Comparison of ENCODE assay signal across 8 mouse cellular contexts in the genomic region with DNA sequence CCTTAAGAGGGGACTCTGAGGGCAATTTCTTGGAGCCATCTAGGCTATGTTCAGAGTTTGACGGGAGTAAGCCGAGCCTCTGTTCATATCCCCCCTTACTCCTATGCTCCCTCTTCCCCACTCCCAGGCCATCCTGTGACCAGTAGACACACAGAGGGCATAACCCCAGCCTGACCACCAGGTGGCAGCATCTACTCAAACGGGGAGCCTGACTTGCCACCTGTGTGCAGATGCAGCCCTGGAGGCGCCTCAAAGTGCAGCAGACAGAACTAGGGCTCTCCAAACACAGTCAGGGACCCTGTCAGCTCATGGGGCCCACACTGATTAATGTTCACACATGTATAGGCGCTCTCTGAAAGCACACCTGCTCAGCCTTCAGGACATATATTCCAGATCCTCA. TPM values are rescaled to one million over a fixed set of nuclear protein-coding genes. Genes with fewer than 3 reads are reported as not detected.
DNase-seq lines count a peak whose midpoint lies in the region; ATAC-seq and TF ChIP-seq lines count a peak whose summit lies in the region.

No protein-coding gene starts in this region.

- TF ChIP-seq CTCF in kidney, postnatal 0 days (IDR thresholded peaks at IDR 0.05; ENCODE audit: low read depth): peak; percentile 98
- TF ChIP-seq CTCF in lung, adult 2 months (IDR thresholded peaks at IDR 0.05; ENCODE audit: insufficient read depth, low read length): peak; percentile 97
- peak; percentile 93 for TF ChIP-seq CTCF in olfactory bulb, adult 2 months (IDR thresholded peaks at IDR 0.05; ENCODE audit: insufficient read depth, low read depth, low read length)

- no peak for TF ChIP-seq POLR2A in lung, adult 2 months (IDR thresholded peaks at IDR 0.05; ENCODE audit: borderline replicate concordance, extremely low read depth, low read depth, low read length)
- TF ChIP-seq POLR2A in olfactory bulb, adult 2 months (IDR thresholded peaks at IDR 0.05; ENCODE audit: insufficient read depth, low read depth, low read length): no peak

- peaks cover 23% of the 10 kb centered on the region for H3K27me3 ChIP-seq in embryonic facial prominence, embryonic 15.5 days
- H3K27me3 ChIP-seq in heart, embryonic 14.5 days (ENCODE audit: control insufficient read depth, insufficient read depth, low read length): peaks cover 16% of the 10 kb centered on the region
- no peaks in the 10 kb centered on the region for H3K27me3 ChIP-seq in kidney, postnatal 0 days (ENCODE audit: insufficient read depth, low read length)

- H3K4me2 ChIP-seq in embryonic facial prominence, embryonic 15.5 days (replicated peaks): no peak overlapping the region
- H3K4me2 ChIP-seq in heart, embryonic 14.5 days (ENCODE audit: low read length): no peak overlapping the region
- H3K4me2 ChIP-seq in kidney, postnatal 0 days (ENCODE audit: low read length): no peak overlapping the region

- ATAC-seq in embryonic facial prominence, embryonic 15.5 days (ENCODE audit: insufficient number of reproducible peaks, low FRiP score, low TSS enrichment, low read depth): peak; percentile 46; the same call in 1 of the 2 replicates
- peak; percentile 44 for ATAC-seq in heart, embryonic 14.5 days (ENCODE audit: insufficient number of reproducible peaks, insufficient read depth, low FRiP score, low read depth)
- peak; percentile 68 for ATAC-seq in kidney, postnatal 0 days (replicated peaks; ENCODE audit: low FRiP score, low read depth)

- 5% methylated on average over 5 of the region's 5 CpGs for WGBS in embryonic facial prominence, embryonic 15.5 days
- 11% methylated on average over 5 of the region's 5 CpGs for WGBS in heart, embryonic 14.5 days
- WGBS in kidney, postnatal 0 days: 11% methylated on average over 5 of the region's 5 CpGs
- WGBS in lung, adult 2 months: 9% methylated on average over 5 of the region's 5 CpGs
- WGBS in olfactory bulb, adult 2 months: 17% methylated on average over 5 of the region's 5 CpGs

- no peaks in the 10 kb centered on the region for H3K36me3 ChIP-seq in embryonic facial prominence, embryonic 15.5 days
- H3K36me3 ChIP-seq in heart, embryonic 14.5 days (ENCODE audit: control insufficient read depth, insufficient read depth, low read length): no peaks in the 10 kb centered on the region
- H3K36me3 ChIP-seq in kidney, postnatal 0 days (ENCODE audit: insufficient read depth, low read length): no peaks in the 10 kb centered on the region

- H3K9me3 ChIP-seq in embryonic facial prominence, embryonic 15.5 days (replicated peaks): no peaks in the 10 kb centered on the region
- H3K9me3 ChIP-seq in heart, embryonic 14.5 days (ENCODE audit: control insufficient read depth, low read length): no peaks in the 10 kb centered on the region
- no peaks in the 10 kb centered on the region for H3K9me3 ChIP-seq in kidney, postnatal 0 days (replicated peaks; ENCODE audit: low read length)

- H3K4me1 ChIP-seq in embryonic facial prominence, embryonic 15.5 days: peaks cover 19% of the 10 kb centered on the region
- peaks cover 17 to 19% of the 10 kb centered on the region in 2 experiments for H3K4me1 ChIP-seq in heart, embryonic 14.5 days (ENCODE audit: control insufficient read depth in 2 of 2, insufficient read depth in 2 of 2, low read length in 2 of 2)
- no peaks in the 10 kb centered on the region; the same call in 1 of the 2 replicates for H3K4me1 ChIP-seq in kidney, postnatal 0 days (replicated peaks; ENCODE audit: insufficient read depth, low read length)
- no peaks in the 10 kb centered on the region for H3K4me1 ChIP-seq in lung, adult 2 months (ENCODE audit: control insufficient read depth, insufficient read depth, low read length)
- H3K4me1 ChIP-seq in olfactory bulb, adult 2 months (ENCODE audit: control insufficient read depth, insufficient read depth, low read length): peaks cover 23% of the 10 kb centered on the region

- no peak overlapping the region for H3K9ac ChIP-seq in embryonic facial prominence, embryonic 15.5 days
- H3K9ac ChIP-seq in heart, embryonic 14.5 days (ENCODE audit: low read length): no peak overlapping the region
- no peak overlapping the region for H3K9ac ChIP-seq in kidney, postnatal 0 days (ENCODE audit: low read depth, low read length)

- H3K27ac ChIP-seq in embryonic facial prominence, embryonic 15.5 days (replicated peaks): no peak overlapping the region
- no peak overlapping the region for H3K27ac ChIP-seq in heart, embryonic 14.5 days (replicated peaks in 1 of 2; ENCODE audit: control insufficient read depth in 1 of 2, insufficient read depth in 1 of 2, low read depth in 2 of 2, low read length in 2 of 2)
- H3K27ac ChIP-seq in kidney, postnatal 0 days: no peak overlapping the region
- no peak overlapping the region for H3K27ac ChIP-seq in olfactory bulb, adult 2 months (ENCODE audit: insufficient read depth, low read depth, low read length)

- peak; percentile 83 to 85 for DNase-seq in CD8-positive naive resting alpha-beta T cell, adult 2 months (ENCODE audit: low read depth in 2 of 2, low spot score in 2 of 2)
- peak; percentile 48 to 79 for DNase-seq in adrenal gland, postnatal 4 days (ENCODE audit: low spot score in 2 of 2)
- DNase-seq in kidney, postnatal 0 days (ENCODE audit: low spot score): peak; percentile 87
- peak; percentile 81 for DNase-seq in lung, adult 2 months
- peak; percentile 65 for DNase-seq in testis, postnatal 14 days (ENCODE audit: low spot score)

- no peak overlapping the region for H3K4me3 ChIP-seq in embryonic facial prominence, embryonic 15.5 days (replicated peaks)
- H3K4me3 ChIP-seq in heart, embryonic 14.5 days (ENCODE audit: control insufficient read depth in 1 of 2, insufficient read depth in 1 of 2, low read depth in 1 of 2, low read length in 2 of 2): no peak overlapping the region
- H3K4me3 ChIP-seq in kidney, postnatal 0 days (replicated peaks; ENCODE audit: low read depth, low read length): no peak overlapping the region
- no peak overlapping the region for H3K4me3 ChIP-seq in lung, adult 2 months (replicated peaks; ENCODE audit: extremely low read depth, low read depth, low read length)
- no peak overlapping the region for H3K4me3 ChIP-seq in olfactory bulb, adult 2 months (ENCODE audit: insufficient read depth, low read depth, low read length)

RNA-seq across cellular contexts. Expression of a gene that starts 8.8 kb away (rescaled TPM):
- total RNA-seq in adrenal gland, postnatal 4 days (2021): 10 to 100 TPM; 32.9 to 42.5 TPM
- 1.4 and 1.6 TPM in 2 replicates for polyA plus RNA-seq in embryonic facial prominence, embryonic 15.5 days (2015; fragmentation: Nextera tagmentation; extraction: Ambion mirVana)
- polyA plus RNA-seq in heart, embryonic 14.5 days (2014; fragmentation: Nextera tagmentation; extraction: Ambion mirVana): 4.4 and 6.1 TPM in 2 replicates
- 1.4 and 2.3 TPM in 2 replicates for polyA plus RNA-seq in kidney, postnatal 0 days (2015; fragmentation: Nextera tagmentation; extraction: Ambion mirVana)
- polyA plus RNA-seq in lung, adult 2 months (2012; rRNA removed): 32.0 and 38.4 TPM in 2 replicates
- not detected in 2 replicates for polyA plus RNA-seq in olfactory bulb, adult 2 months (2012; ENCODE audit: insufficient read depth, insufficient read length, low replicate concordance, missing spikeins)
